Mouse (Mus musculus): ENCODE results near the gene Mbd6.
"Not testable (repeated sequence)": the region's sequence is repeated elsewhere in the genome, so short reads cannot be mapped to it uniquely, and the experiment has no call there.

Mbd6 gene

DNA sequence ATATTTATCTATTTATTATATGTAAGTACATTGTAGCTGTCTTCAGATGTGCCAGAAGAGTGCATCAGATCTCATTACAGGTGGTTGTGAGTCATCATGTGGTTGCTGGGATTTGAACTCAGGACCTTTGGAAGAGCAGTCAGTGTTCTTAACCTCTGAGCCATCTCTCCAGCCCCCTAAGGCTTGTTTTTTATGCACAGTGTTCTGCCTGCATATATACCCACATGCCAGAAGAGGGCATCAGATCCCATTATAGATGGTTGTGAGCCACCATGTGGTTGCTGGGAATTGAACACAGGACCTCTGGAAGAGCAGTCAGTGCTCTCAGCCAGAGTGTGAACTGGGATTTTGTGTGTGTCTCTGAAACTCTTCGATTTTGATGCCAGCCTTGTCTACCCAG is 26.1 kb upstream of the Mbd6 start:
- in situ Hi-C loops (cut with MboI; ENCODE audit: unreplicated experiment in 2 of 2), result loop anchor here (5.0 kb wide), 1 partner anchor 53 kb away; the partner anchor contains the start of gene Kif5a (in 2 of the 2)

DNA sequence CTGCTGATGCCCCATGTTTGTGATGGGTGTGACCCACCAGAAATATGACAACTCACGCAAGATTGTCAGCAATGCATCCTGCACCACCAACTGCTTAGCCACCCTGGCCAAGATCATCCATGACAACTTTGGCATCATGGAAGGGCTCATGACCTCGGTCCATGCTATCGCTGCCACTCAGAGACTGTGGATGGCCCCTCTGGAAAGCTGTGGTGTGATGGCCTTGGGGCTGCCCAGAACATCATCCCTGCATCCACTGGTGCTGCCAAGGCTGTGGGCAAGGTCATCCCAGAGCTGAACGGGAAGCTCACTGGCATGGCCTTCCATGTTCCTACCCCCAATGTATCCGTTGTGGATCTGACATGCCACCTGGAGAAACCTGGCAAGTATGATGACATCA is 24.7 kb upstream of the Mbd6 start:
- in situ Hi-C loops (cut with MboI; ENCODE audit: unreplicated experiment in 2 of 2), result loop anchor here (5.0 kb wide), 1 partner anchor 51 kb away; the partner anchor contains the start of gene Kif5a (in 2 of the 2)

DNA sequence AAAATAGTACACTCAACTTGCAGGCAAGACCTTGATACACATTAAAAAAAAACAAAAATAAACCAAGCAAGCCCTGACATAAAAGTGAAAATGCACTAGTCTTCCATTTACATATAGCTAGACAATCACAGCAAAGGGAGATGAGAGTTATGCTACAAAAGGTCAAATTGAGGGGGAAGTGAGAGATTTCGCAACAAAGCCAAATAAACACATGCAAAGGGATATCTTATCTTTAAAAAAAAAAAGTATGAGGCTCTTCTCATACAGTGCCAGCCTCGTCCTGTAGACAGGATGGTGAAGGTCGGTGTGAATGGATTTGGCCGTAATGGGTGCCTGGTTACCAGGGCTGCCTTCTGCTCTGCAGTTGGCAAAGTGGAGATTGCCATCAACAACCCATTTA is 24.0 kb upstream of the Mbd6 start:
- in situ Hi-C loops (cut with MboI; ENCODE audit: unreplicated experiment in 2 of 2), result loop anchor here (5.0 kb wide), 1 partner anchor 51 kb away; the partner anchor contains the start of gene Kif5a (in 2 of the 2)

DNA sequence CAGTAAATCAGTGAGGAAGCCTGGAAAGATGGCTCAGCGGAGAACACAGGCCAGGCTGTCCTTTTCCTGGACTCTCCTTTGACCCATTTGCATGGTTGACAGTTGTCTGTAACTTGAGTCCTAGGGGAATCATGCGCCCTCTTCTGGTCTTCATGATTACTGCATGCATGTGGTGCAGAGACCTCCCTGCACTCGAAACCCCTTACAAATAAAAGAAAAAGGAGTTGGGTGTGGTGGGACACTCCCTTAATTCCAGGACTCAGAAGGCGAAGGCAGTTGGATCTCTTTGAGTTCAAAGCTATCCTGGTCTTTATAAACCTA is 23.5 kb upstream of the Mbd6 start:
- in situ Hi-C loops (cut with MboI; ENCODE audit: unreplicated experiment in 2 of 2), result loop anchor here (5.0 kb wide), 1 partner anchor 50 kb away; the partner anchor contains the start of gene Kif5a (in 2 of the 2)

DNA sequence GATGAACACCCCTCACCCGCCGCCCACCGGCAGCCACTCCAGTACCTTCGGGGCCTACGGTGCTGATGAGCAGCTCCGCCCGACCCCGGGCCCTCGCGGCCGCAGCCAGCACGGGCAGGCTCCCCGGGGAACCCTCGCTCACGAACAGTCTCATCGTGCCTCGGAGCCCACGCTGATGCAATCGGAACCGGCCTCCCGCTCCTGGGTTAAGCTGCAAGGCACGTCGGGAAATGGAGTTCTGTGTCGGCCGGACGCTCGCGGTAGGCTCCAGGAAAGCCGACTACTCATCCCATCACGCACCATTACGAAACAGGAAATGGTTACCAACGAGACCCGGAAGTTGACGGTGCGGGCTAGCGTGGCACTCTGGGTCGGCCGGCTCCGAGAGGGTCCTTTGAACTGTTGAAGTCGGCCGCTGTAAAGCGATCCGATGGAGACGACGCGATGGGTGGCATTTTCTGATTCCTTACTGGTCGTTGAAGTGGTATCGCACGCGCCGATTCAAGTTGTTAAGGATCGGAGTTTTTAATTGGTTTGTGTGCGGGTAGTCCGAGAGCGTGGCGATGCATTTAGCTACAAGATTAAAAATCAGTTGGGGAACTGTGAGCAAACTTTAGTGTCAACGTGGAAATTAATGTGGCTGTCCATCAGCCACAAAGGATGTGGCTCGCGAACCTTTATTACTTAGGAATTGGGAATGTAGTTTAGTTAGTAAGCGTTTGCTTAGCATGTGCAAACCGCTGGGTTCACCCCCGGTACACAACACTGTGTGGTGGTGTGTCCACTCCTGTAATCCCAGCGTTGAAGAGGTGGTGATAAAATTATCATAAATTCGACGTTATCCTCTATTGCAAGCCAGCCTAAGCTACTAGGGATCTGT is 22.9 kb upstream of the Mbd6 start, which contains the start of gene Mars:
Gene Mars (minus strand): TSS at position 311 of the 880 bp plus-strand sequence.
- in situ Hi-C loops (cut with MboI; ENCODE audit: unreplicated experiment in 2 of 2), result loop anchor here (5.0 kb wide), 1 partner anchor 49 kb away; the partner anchor contains the start of gene Kif5a (in 2 of the 2)

DNA sequence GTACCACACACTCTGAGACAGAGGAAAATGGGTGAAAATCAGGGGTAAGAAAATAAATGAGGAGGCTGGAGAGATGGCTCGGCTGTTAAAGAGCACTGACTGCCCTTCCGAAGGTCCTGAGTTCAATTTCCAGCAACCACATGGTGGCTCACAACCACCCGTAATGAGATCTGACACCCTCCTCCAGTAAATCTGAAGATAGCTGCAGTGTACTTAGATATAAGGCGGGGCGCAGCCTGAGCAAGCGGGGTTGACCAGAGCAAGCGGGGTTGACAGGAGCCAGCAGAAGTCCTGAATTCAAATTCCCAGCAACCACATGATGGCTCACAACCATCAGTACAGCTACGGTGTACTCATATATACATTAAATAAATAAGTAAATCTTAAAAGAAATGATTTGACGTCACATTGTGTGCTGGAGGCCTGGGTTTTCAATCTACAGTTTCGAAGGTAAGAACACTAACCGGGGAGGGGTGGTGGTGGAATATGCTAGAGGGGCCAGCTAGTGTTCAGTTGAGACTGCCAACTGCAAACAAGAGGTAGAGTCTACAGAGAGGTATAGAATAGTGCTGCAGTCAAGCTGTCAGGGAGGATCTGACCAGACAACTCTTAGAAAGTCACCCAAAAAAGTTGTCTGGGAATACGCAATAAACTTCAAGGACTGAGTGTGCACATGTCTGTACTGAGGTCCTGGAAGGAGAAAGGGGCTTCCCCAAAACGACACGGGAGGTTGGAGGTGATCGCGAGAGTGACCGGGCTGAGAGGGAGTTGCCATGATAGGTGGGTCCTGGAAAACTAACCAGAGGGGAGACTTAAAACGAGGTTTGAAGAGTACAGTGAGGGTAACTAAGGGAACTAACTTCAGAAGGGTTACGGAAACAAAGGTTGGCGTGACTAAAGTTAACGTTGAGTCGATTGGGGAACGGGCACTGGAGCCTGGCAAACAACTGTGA is 22.0 kb upstream of the Mbd6 start:
- in situ Hi-C loops (cut with MboI; ENCODE audit: unreplicated experiment in 2 of 2), result loop anchor here (5.0 kb wide), 1 partner anchor 48 kb away; the partner anchor contains the start of gene Kif5a (in 2 of the 2)

DNA sequence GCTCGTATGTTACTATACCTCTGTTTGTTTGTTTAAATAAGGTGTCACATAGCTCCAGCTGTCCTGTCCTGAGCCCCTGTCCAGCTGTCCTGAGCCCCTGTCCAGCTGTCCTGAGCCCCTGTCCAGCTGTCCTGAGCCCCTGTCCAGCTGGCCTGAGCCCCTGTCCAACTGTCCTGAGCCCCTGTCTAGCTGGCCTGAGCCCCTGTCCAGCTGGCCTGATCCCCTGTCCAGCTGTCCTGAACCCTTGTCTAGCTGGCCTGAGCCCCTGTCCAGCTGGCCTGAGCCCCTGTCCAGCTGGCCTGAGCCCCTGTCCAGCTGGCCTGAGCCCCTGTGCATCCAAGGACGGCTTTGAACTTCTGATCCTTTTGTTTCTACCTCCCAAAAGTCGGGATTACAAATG is 20.3 kb upstream of the Mbd6 start:
- in situ Hi-C loops (cut with MboI; ENCODE audit: unreplicated experiment in 2 of 2), result not testable (repeated sequence)

DNA sequence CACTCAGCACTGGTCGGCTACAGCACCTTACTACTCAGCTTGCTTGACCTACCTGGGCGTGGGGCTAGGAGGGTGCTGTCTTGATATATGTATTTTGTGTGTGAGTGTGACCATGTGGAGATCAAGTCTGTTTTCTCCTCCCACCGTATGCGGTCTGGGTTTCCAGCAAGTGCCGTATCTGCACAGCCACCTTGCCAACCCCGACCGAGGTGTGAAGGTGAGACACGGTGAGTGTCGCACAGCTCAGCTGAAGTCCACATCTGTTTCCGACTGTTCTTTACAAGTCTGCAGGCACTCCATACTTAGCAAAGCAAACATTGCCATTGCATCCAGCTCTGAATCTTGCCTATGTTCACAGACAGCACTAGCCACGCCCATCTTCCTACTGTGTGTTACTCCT is 14.3 kb upstream of the Mbd6 start:
- in situ Hi-C loops (cut with MboI; ENCODE audit: unreplicated experiment in 2 of 2), result no loop called here

DNA sequence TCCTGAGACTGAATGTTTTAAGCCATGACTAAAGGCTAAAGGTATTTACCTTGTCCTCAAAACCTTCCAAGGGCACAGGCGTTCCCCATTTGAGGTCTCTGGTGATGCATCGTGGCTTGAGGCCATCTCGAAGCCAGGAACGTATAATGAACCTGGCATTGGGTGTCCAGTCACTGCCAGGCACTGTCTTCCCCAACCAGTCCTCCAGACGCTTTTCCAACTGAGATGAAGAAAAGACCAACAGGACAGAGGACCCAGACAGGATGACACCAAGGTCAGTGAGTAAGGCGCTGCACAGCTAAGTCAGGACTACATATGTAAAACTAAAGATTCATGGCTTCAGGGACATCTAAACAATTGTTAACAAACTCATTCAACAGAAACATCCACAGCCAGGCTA is 11.5 kb upstream of the Mbd6 start:
- in situ Hi-C loops (cut with MboI; ENCODE audit: unreplicated experiment in 2 of 2), result no loop called here

DNA sequence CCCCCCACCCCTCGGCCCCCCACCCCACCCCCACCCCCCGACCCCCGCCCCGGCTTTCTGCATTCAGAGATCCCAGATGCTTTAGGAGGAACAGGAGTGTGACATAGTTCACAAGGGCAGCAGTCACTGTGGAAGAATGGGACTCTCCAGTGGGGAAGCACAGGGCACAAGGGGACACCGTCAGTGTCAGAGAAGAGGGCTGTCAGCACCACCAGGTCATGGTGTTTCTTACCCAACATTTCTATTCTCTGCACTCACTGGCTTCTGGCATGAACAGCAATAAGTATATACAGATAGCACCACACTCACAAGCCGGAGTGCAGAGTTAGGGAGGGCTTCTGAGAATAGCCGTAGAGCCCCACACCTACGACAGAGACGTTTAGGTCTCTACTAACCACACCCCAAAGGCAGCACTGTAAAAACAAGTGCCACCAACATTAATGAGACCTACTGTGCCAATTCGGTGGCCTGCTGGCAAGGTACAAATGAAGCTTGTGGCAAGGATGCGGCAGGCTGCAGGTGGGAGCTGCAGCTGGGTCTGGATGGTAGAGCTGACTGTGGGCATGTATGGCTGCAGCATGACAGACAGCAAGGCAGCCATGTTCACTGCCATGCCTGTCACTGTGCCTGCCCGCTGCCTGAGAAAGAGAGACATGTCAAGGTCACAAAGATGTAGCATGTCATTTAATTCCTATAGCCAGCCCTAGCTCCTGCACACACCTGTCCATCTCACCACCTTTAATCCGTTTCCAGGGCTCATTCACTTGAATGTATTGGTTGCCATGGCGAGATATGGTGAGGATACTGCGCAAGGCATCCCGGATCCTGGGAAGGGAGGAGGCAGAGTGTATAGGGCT is 8.4 kb upstream of the Mbd6 start:
- in situ Hi-C loops (cut with MboI; ENCODE audit: unreplicated experiment in 2 of 2), result no loop called here

DNA sequence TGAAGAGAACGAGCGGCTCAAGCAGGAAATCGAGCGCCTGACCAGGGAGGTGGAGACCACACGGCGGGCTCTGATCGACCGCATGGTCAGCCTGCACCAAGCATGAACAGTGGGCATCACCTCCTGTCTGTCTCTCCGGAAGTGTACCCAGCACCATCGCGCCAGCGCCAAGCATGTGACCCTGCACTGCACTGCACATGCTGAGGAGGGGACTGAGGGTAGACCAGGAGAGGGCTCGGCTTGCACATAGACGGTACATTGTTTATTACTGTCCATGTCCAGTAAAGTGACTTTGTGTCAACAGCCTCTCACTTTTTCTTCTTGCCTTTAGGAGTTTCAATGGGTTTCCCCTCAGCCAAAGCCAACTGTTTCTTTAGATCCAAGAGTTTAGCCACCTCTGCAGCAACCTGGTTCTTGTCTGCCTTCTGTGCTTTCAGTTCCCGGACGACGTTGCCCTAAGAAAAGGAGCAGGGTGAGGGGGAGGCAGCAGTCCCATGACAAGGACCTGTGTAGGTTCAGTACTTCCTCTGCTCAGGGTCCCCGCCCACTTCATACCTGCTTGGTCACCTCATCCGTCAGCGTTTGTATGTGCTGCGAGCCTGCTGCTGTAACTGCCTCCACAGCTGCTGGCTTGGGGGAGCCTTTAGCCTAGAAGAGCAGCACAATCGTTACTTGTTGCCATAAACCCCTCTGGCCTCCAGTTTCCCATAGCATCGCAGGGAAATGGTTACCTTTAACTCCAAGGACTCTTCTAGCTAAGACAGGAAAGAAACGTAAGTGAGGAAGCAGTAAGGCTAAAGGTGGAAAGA is 7.4 kb upstream of the Mbd6 start:
- in situ Hi-C loops (cut with MboI; ENCODE audit: unreplicated experiment in 2 of 2), result no loop called here

DNA sequence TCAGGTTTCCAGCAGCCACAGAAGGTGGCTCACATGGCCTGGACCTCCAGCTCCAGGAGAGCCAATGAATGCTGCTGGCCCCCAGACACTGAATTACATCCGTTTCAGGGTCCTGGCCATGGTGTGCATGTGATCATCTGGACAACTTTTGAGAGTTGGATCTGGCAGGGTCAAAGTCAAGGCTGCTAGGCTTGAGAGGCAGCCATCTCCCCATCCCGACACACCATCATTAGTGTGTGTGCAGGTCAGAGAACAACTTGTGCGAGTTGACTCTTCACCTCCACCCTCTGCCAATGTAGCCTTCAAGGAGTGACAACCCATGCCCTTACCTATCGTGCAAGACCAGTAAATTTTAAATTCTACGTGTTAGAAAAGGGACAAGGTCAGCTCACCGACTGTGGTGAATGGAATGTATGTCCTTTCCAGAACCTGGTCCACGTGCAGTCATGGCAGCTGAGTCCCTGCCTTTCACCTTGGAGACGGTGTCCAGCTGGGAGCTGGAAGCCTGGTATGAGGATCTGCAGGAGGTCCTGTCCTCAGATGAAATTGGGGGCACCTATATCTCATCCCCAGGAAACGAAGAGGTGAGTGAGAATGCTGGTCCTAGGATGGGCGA is 6.2 kb upstream of the Mbd6 start:
- in situ Hi-C loops (cut with MboI; ENCODE audit: unreplicated experiment in 2 of 2), result no loop called here

DNA sequence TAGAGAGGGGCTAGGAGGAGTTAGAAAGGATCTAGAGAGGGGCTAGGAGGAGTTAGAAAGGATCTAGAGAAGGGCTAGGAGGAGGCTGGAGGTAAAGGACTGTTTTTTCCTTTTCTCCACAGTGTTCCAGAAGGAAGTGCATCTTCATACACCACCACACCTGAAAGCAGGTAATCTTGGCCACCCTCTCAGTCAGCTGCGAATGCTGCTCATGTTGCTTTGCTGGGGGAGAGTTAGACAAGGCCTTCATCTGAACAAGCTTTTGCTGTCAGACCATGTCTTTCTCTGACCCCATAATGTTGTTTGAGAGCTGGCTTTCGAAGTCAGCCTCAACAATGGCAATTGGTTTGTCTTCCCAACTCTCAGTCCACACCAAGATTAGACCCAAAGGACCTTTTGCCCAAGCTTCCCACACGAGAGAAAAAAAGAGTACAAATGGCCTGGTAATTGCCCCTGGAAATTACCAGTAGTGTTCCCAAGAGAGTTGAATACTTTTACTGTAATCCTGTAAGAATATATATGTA is 4.8 kb upstream of the Mbd6 start:
- in situ Hi-C loops (cut with MboI; ENCODE audit: unreplicated experiment in 2 of 2), result no loop called here

DNA sequence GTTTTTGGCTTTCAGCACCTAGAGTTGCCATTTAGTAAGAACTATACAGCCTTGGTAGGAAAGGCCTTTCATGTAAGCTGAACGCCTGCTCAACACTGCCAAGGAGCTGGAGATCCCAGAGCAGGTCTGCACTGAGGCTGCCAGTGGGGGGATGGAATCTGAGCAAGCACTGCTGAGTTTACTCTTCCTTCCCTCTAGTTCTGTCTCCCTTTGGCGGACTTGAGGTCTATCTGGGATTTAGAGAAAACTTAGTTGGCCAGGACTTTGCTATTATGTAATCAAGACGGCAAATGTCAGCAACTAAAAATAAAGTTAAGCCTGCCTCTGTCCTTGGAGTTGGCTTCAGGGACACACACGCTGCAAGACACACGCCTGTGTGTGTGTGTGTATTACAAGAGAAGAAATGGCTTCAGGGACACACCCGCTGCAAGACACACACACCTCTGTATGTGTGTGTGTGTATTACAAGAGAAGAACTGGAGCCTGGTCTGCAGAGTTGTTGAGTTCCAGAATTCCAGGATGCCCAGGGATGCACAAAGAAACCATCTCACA is 4.2 kb upstream of the Mbd6 start:
- in situ Hi-C loops (cut with MboI; ENCODE audit: unreplicated experiment in 2 of 2), result no loop called here

DNA sequence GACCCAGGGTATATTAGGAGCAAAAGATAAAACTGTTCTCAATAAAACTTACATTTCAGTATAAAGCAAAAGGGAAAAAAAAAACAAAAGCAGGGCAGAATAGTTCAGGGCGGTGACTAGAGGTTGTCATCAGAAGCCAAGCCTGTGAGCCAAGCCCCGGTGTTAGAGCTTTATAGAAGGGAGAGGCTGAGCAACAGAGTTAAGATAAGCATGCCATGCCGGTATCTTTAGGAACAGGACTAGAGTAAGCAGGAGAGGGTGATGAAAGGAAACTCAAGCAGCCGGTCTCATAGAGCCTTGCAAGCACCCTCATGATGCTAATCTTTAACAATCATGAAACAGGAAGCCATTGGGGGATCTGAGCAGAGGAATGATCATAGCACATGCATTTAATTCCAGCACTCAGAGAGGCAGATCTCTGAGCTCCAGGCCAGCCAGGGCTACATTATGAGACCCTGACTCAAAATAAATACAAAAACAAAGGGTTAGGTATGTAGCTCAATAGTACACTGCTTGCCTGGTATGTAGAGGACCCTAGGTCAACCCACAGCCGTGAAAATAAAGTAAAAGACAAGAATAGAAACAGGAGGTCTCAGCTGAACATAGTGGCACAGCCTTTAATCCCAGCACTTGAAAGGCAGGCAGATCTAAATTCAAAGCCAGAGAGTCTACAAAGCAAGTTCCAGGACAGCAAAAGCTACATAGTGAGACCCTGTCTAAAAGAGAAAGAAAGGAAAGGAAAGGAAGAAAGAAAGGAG is 3.2 kb upstream of the Mbd6 start:
- in situ Hi-C loops (cut with MboI; ENCODE audit: unreplicated experiment in 2 of 2), result no loop called here

DNA sequence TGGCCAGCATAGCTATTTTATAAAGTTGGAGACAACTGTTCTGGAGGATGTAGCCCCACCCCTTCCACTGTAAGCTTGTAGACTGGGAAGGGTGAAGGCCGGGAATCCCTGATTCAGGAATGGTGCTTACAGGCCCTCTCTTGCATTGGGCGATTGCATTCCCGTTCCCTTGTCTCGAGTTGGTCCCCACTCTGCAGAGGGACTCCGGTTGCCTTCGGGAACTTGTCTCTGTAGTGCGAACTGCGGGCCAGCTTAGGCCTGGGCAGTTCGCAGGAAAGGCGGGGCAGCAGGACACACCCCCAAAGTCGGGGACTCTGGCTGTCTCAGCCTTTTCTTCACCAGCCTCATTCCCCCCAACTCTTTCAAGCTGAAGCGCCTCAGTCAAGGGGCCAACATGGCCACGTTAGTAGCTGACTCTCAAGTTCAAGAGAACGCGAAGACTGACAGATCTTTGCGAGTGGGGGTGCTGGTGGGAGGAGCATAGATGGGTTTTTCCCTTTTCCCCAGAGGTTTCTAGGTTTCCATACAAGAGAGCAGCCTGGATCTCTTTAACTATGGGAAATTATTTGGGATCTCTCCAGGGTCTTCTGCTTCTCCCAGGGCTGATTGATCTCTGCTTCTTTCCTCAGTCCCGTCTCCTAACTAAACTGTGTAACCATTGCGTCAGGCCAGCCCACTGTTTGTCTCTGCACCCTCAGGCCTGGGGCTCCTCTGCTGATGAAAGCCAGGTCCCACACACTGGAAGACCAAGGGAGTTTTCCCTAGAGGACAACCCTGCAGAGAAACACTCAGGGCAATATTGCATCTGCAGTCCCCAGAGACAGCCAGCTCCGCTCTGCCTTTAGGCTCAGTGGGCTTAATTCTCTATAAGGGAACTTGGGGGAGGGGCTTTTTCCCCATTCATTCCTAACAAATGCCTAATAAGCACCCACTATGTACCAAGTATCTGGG is 2.4 kb upstream of the Mbd6 start:
- in situ Hi-C loops (cut with MboI; ENCODE audit: unreplicated experiment in 2 of 2), result no loop called here

All from v-Abl transformed pro-B cells (cell line).